Mouse (Mus musculus) right cerebral cortex, postnatal 36 days (tissue): Measurements from ENCODE around the gene Rasd1.
A peak's percentile ranks its signal among the peaks of the same experiment; 100 is the strongest.

Experiments used
- DNase-seq, 2 experiments: peaks; one replicate each; pipeline ENCODE4 v3.0.0; 2022; ENCODE audit warnings: low spot score in 2 of 2, mixed read lengths in 1 of 2

The Rasd1 gene

GRCm38 (mm10) chr11:59964818-59965217, at the start of gene Rasd1:
Gene Rasd1 (minus strand): TSS chr11:59964944.
- peak; percentile 58 to 64 for DNase-seq

DNA sequence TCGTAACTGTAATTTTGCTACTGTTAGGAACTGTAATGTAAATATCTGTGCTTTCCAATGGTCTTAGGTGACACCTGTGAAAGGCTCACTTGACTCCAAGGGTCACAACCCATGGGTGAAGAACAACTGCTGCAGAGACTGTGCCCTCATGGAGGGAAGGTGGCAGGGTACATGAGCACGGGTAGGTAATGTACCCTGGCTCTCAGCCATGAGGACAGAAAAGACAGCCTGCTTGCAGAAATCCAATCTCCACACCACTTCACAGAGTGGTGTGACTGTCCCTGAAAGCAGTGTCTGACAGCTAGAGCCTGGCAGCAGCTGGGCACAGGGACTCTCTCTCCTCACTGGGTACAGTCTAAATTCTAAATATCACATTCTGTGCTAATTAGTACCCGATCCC, 46.8 kb upstream of the Rasd1 start:
- DNase-seq = no peak

DNA sequence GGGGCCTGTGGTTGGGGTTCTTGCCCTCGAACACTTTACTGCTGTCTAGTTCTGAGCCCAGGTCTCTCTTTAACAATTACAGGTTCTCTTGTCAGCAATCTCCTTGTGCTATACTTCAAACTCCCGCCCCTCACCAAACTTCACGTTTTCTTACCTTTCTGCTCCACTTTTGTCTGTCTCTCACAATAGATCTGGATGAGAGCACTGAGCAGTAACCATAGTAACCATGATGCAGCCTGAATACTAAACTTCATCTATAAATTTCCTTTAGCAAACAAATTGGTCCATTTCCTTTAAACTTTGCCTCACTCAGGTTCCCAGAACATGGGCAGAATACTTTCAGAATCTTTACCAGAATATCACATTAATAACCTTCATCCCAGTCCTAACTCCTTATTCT, 44.7 kb upstream of the Rasd1 start:
- DNase-seq = no peak

DNA sequence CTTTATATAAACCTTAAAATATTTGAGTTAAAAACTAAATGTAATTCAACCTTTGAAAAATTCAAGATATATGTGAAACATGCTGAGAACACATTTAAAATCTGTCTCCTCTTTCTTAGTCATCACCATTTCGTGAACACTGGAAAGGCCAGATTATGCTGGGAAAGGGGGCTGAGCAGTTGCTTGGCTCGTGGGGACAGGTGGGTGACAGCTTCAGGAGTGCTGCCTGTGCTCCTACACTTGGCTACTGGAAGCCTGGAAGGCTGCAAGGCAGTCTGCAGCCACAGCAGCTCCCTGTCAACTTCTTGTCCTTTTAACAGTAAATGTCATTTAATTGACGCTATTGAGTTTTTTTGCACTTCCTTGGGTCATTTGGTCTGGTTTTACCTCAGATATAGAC, 41.1 kb upstream of the Rasd1 start:
- no peak for DNase-seq

DNA sequence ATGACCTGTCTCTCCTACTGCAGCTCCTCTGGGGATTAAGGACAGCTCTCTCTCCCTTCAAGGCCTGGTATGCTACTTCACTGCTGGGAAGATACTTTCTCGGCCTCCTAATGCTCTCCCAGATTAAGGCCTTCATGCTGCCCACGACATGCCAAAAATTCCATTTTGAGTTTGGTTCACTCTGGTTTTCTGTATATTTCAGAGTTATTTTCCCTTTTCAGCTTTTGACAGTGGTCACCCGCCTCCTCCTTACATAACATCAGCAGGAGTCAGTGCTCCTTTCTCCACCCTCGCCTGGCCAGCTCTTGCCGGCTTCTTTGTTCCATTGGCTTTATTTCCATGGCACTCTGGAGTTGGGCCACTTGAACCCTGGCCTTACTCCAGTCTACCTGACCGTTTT, 40.0 kb upstream of the Rasd1 start:
- DNase-seq = peak in 1 of 2 experiments; percentile 46

- DNase-seq = peak; percentile 18 to 66
Observed at GRCm38 (mm10) chr11:60003811-60004210, 39.1 kb upstream of the Rasd1 start.

DNA sequence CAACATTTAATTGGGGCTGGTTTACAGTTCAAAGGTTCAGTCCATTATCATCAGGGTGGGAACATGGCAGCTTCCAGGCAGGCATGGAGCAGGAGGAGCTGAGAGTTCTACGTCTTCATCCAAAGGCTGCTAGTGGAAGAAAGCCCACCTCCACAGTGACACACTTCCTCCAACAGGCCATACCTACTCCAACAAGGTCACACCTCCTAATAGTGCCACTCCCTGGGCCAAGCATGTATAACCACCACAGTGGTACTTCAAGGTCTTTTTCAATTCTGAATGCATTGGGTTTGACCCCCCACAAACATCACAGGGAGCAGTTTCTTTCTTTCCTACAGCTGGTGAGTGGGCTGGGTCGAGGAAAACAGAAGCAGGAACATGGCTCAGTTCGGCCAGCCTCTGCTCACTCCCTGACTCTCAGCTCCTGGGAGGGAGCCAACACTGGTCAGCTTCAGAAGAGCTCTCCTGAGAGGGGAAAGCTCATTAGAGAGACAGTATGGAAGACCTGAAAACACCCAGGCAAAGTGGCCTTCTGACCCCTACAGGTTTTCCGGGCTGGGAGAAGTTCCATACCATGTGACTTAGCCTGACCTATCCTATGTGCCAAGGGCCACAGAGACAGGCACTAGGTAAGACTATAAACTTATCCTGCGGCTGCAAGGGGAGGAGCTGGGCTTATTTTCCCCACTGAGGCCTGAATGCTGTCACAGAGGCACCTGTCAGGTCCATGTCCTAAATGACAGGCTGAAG, 36.7 kb upstream of the Rasd1 start:
- DNase-seq = no peak

- DNase-seq = no peak
Observed at GRCm38 (mm10) chr11:59994318-59994717, 29.6 kb upstream of the Rasd1 start.

DNA sequence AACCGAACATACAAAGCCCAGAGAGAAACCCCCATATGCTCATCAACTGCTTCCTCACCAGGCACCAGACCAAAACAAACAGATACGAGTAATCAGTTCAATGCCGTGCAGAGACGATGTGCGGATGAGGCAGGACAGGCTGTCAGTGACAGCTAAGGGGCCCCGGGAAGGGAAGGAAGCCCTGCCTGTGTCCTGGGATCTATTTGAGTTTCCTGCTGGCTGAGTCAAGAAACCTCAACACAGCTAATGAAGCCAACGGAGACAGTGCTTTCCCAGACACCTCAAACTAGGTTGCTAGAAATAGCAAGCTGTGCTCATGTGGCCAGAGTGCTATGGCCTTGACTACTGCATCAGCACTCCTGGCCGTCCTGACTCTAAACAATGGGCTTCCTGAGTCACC, 26.6 kb upstream of the Rasd1 start:
- DNase-seq = no peak

- no peak for DNase-seq
Observed at GRCm38 (mm10) chr11:59989406-59989805, 24.7 kb upstream of the Rasd1 start.

DNA sequence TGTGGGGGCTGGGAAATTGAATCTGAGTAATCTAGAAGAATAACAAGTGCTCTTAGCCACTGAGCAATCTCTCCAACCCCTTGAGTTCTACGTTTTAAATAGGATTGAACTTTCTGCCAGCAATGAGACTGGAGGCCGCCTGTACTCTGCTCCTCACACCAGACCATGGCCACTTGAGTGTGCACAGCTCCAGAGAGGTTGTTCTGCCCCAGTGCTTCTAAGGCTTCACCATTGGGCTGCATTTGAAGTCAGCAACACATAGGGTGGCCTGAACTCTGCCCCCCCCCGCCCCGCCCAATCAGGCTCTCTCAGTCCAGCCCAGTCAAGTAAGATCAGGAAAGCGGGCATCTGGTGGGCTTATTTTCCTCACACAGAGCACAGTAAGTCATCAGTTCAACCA, 13.1 kb upstream of the Rasd1 start:
- DNase-seq = no peak

GRCm38 (mm10) chr11:59975241-59975640, 10.5 kb upstream of the Rasd1 start:
- no peak for DNase-seq

DNA sequence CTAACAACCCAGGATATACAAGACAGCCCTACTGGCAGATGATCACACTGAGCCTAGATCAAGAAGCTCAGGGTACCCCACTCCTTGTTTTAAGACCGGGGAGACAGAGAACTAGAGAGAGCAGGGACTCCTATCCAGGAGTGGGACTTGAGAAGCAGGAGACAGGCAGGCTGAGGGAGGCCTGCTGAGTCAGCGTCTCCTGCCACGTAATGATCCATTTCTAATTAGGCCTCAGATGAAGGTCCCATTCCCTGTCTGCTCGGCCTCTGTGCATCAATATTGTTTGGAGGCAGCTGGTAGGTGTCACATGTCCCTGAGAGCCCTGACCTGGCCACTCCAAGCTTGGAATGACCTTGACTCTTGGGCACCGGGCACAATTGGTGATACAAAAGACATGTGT, 8.6 kb upstream of the Rasd1 start:
- no peak for DNase-seq

DNA sequence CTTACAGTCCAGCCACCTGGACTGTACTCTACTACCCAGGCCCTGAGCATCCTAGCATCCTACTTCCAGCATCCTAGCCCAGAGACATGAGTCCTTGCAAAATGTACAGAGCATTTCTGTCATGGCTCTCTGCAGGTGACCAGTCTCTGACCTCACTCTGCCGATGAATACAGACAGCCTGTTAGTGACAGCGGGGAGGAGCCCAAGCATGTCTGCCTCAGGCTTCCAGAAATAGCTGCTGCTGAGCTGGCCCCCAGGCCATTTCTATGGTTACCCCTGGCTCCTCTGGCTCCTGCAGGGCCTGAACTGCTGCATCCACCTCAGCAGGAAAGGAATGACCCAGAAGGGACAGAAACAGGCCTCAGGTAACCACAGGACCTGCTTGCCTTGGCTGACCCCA, 6.9 kb upstream of the Rasd1 start:
- DNase-seq = no peak

DNA sequence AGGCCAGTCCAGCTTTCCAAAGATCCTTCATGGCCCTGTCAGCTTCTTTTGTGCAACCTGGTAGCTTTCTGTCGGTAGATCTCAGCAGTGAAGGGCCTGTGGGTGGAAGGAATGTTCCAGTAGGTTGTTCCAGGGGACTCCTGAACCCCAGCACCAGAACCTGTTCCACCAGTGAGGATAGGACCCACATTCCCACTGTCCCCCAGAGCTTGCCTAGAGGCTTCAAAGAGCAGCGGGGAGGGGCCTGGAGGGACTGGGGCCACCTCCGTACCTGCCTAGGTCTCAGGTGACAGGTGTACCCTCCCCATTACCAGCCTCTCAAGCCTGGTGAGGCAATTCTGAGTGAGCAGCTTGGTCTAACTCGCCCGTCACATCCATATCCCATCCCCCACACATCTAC, 6.0 kb upstream of the Rasd1 start:
- DNase-seq = no peak

- DNase-seq = no peak
Observed at GRCm38 (mm10) chr11:59967765-59968164, 3.0 kb upstream of the Rasd1 start.

DNA sequence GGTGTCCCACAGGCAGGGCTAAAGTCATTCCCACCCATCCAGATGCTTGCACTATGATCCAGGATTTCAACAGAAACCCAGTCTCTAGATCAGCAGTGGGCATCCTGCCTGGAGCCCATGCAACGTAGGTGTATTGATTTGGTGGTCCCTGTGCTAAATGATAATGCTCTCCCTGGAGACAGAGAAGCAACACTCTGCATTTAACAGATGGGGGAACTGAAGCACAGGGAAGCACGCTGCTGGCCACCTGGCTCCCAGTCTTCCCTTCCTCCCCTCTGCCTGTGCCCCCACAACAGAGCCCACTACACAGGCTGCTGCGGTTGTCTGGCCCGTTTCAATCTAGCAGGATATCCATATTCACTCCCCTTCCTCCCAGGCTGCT, 1.3 kb upstream of the Rasd1 start:
- DNase-seq = no peak

- peak; percentile 58 to 67 for DNase-seq
Observed at GRCm38 (mm10) chr11:59965227-59966101, 720 bp upstream of the Rasd1 start.

DNA sequence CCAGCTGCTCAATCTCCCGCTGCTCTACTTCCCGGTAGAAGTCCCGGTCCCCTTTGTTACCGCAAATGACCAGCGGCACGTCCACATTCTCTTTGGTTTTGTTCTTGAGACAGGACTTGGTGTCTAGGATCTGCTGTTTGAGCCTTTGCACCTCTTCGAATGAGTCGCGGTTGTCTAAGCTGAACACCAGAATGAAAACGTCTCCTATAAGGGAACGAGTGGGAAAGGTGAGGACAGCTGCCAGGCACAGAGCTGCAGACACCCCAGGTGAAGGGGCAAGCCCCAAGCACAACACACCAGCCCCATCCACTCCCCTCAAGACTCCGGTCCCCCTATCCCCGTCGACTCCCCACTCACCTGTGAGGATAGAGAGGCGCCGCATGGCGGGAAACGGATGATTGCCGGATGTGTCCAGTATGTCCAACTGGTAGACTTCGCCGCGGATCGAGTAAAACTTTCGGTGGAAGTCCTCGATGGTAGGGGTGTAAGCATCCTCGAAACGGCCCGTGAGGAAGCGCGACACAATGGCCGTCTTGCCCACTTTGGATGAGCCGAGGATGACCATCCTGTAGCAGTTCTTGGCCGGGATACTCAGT, 483 bp downstream of the Rasd1 start:
- DNase-seq = no peak

DNA sequence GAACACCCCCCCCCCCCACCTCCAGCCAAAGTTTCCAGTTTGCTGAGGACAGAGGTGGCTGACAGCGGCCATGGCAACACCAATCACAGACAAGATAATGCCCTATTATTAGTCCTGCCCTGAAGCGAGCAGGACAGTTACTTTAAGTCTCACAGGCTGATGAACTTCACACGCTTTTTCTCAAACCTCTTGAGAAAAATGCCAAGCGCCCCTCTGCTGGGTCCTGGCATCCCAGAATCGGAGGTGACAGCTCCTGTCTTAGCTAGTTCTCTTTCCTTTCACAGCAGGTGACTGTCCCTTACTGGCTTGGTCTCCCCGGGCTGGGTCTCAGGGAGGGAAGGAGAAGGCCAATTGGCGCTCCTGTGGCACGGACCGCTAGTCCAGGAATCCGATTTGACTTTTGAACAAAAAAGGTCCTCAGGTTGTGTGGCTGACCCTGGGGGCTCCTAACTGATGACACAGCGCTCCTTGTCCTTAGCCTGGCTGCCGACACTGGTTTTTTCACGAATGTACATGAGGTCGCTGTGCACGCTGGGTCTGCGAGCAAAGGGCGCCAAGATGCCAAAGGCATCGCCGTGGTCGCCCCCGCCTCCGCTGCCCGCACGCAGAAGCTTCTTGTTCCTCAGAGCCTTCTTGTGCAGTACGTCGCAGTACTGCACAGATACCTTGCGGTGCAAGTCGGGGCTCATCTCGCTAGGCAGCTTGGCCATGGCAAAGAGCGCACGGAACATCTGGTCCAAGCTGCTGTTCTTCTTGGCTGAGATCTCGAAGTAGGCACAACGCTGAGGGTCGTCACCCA, 1.2 kb downstream of the Rasd1 start:
- DNase-seq = no peak

GRCm38 (mm10) chr11:59962590-59962989, 2.2 kb downstream of the Rasd1 start:
- DNase-seq = no peak

GRCm38 (mm10) chr11:59961338-59961875, 3.3 kb downstream of the Rasd1 start:
- DNase-seq = no peak
